Mouse (Mus musculus) embryonic facial prominence, embryonic 14.5 days (tissue): ENCODE measurements at regions not wholly inside any gene's neighbourhood (a gene's known extent, or its start where the extent isn't known, plus 50 kb on each side); places are given as distances from the start of the nearest gene placed in this dataset.

ENCODE experiments used
- ATAC-seq: fragments of 200-750 bp; cut with Nextera tagmentation; 2 replicates; pipeline ENCODE4 v1.8.0; 2017; ENCODE audit warnings: low read depth, moderate number of reproducible peaks, moderate TSS enrichment
- DNase-seq: peaks from one replicate; pipeline ENCODE4 v3.0.0-alpha.2; 2015; ENCODE audit warnings: low spot score
- H3K27ac ChIP-seq: fragments of 300-500 bp; sonication (generic); replicated peaks from 2 replicates; pipeline ENCODE4 v1.5.1; 2014; ENCODE audit warnings: low read depth, mild to moderate bottlenecking, low read length, moderate library complexity
- H3K27me3 ChIP-seq: fragments of 300-500 bp; sonication (generic); replicated peaks from 2 replicates; pipeline ENCODE4 v1.6.1; 2014; ENCODE audit warnings: low read length; ENCODE audit not compliant: control insufficient read depth, insufficient read depth
- H3K36me3 ChIP-seq: fragments of 300-500 bp; sonication (generic); 2 replicates; pipeline ENCODE4 v1.6.1; 2014; ENCODE audit warnings: low read length, mixed read lengths; ENCODE audit not compliant: control insufficient read depth, insufficient read depth
- H3K4me1 ChIP-seq: fragments of 300-500 bp; sonication (generic); 2 replicates; pipeline ENCODE4 v1.6.1; 2014; ENCODE audit warnings: antibody characterized with exemption, low read length; ENCODE audit not compliant: control insufficient read depth, insufficient read depth
- H3K4me2 ChIP-seq: fragments of 300-500 bp; sonication (generic); 2 replicates; pipeline ENCODE4 v1.6.1; 2014; ENCODE audit warnings: low read depth, mild to moderate bottlenecking, low read length, moderate library complexity, mixed read lengths
- H3K4me3 ChIP-seq: fragments of 300-500 bp; sonication (generic); 2 replicates; pipeline ENCODE4 v1.5.1; 2014; ENCODE audit warnings: low read depth, mild to moderate bottlenecking, low read length
- H3K9ac ChIP-seq: fragments of 300-500 bp; sonication (generic); 2 replicates; pipeline ENCODE4 v1.6.1; 2014; ENCODE audit warnings: low read depth, mild to moderate bottlenecking, low read length, moderate library complexity, mixed read lengths
- H3K9me3 ChIP-seq: fragments of 300-500 bp; sonication (generic); 2 replicates; pipeline ENCODE4 v1.6.1; 2016; ENCODE audit warnings: low read length; ENCODE audit not compliant: control insufficient read depth
- WGBS: fragments of 180-500 bp; shearing (Covaris S2); extraction: QIAGEN DNeasy Blood & Tissue Kit; methylation state at CpG from one replicate; pipeline ENCODE4 v1.1.7; 2014; 5-methylcytosine and 5-hydroxymethylcytosine counted together

GRCm38 (mm10) chr1:127087616-127088015, 117.2 kb upstream of the Mgat5 start:
- no peaks in the 10 kb centered on the region for H3K36me3 ChIP-seq
- no peak overlapping the region for H3K27ac ChIP-seq
- ATAC-seq (no peak), DNase-seq (no peak)
- no peaks in the 10 kb centered on the region for H3K9me3 ChIP-seq
- no peak overlapping the region for H3K4me2 ChIP-seq
- H3K9ac ChIP-seq = no peak overlapping the region
- H3K4me1 ChIP-seq = no peaks in the 10 kb centered on the region
- no peaks in the 10 kb centered on the region for H3K27me3 ChIP-seq
- no peak overlapping the region for H3K4me3 ChIP-seq

- DNase-seq = no peak
- Histone ChIP-seq H3K27me3 (no peaks in the 10 kb centered on the region), H3K4me3 (no peak overlapping the region), H3K4me2 (no peak overlapping the region), H3K36me3 (no peaks in the 10 kb centered on the region), H3K27ac (no peak overlapping the region), H3K9me3 (no peaks in the 10 kb centered on the region), H3K4me1 (no peaks in the 10 kb centered on the region), H3K9ac (no peak overlapping the region)
- ATAC-seq = no peak
- 78% methylated on average over 4 of the region's 4 CpGs for WGBS
Observed at GRCm38 (mm10) chr1:127085988-127086387, 118.8 kb upstream of the Mgat5 start.

- no peak overlapping the region for H3K4me3 ChIP-seq
Observed at GRCm38 (mm10) chr1:127083761-127084308, 121.0 kb upstream of the Mgat5 start.

GRCm38 (mm10) chr1:127079012-127079411, 125.8 kb upstream of the Mgat5 start:
- no peaks in the 10 kb centered on the region for H3K4me1 ChIP-seq
- no peaks in the 10 kb centered on the region for H3K36me3 ChIP-seq
- no peak overlapping the region for H3K27ac ChIP-seq
- ATAC-seq = no peak
- no peaks in the 10 kb centered on the region for H3K9me3 ChIP-seq
- H3K27me3 ChIP-seq = no peaks in the 10 kb centered on the region
- H3K4me2 ChIP-seq = no peak overlapping the region
- no peak overlapping the region for H3K9ac ChIP-seq
- no peak overlapping the region for H3K4me3 ChIP-seq
- DNase-seq = no peak
- 53% methylated on average over 4 of the region's 4 CpGs for WGBS

More at GRCm38 (mm10) chr1:127083761-127084308, 121.0 kb upstream of the Mgat5 start:
- 51% methylated on average over 3 of the region's 3 CpGs for WGBS
- Histone ChIP-seq H3K4me1 (no peaks in the 10 kb centered on the region), H3K27me3 (no peaks in the 10 kb centered on the region), H3K4me2 (no peak overlapping the region), H3K36me3 (no peaks in the 10 kb centered on the region), H3K9me3 (no peaks in the 10 kb centered on the region), H3K27ac (no peak overlapping the region), H3K9ac (no peak overlapping the region)
- ATAC-seq = no peak
- DNase-seq = no peak

GRCm38 (mm10) chr1:127062430-127062829, 142.4 kb upstream of the Mgat5 start:
- ATAC-seq = no peak
- no peak overlapping the region for H3K27ac ChIP-seq
- no peak overlapping the region for H3K4me3 ChIP-seq
- no peaks in the 10 kb centered on the region for H3K36me3 ChIP-seq
- WGBS = 80% methylated on average over 2 of the region's 2 CpGs
- no peak overlapping the region for H3K4me2 ChIP-seq
- H3K4me1 ChIP-seq = no peaks in the 10 kb centered on the region
- no peaks in the 10 kb centered on the region for H3K27me3 ChIP-seq
- no peak overlapping the region for H3K9ac ChIP-seq
- no peaks in the 10 kb centered on the region for H3K9me3 ChIP-seq
- DNase-seq = no peak

GRCm38 (mm10) chr1:127045711-127046420, 158.9 kb upstream of the Mgat5 start:
- WGBS = 77% methylated on average over 6 of the region's 6 CpGs
- ATAC-seq = no peak

GRCm38 (mm10) chr1:127034748-127035147, 170.1 kb upstream of the Mgat5 start:
- DNase-seq (no peak), ATAC-seq (no peak)
- Histone ChIP-seq H3K9ac (no peak overlapping the region), H3K4me1 (0 out of 2 replicates have a peak, but pooled peaks cover 2% of the 10 kb centered on the region), H3K4me3 (no peak overlapping the region), H3K36me3 (no peaks in the 10 kb centered on the region), H3K4me2 (no peak overlapping the region), H3K9me3 (no peaks in the 10 kb centered on the region), H3K27me3 (no peaks in the 10 kb centered on the region), H3K27ac (no peak overlapping the region)
- WGBS = 88% methylated on average over 2 of the region's 2 CpGs

More at GRCm38 (mm10) chr1:127045711-127046420, 158.9 kb upstream of the Mgat5 start:
- no peak overlapping the region for H3K4me3 ChIP-seq
- H3K36me3 ChIP-seq = no peaks in the 10 kb centered on the region
- H3K4me1 ChIP-seq = no peaks in the 10 kb centered on the region
- DNase-seq = no peak
- H3K27ac ChIP-seq = no peak overlapping the region
- no peaks in the 10 kb centered on the region for H3K9me3 ChIP-seq
- H3K9ac ChIP-seq = no peak overlapping the region
- H3K27me3 ChIP-seq = no peaks in the 10 kb centered on the region
- H3K4me2 ChIP-seq = no peak overlapping the region

- 17% methylated on average over 4 of the region's 4 CpGs for WGBS
- H3K4me2 ChIP-seq = no peak overlapping the region
- no peaks in the 10 kb centered on the region for H3K27me3 ChIP-seq
- H3K4me3 ChIP-seq = no peak overlapping the region
- no peaks in the 10 kb centered on the region for H3K36me3 ChIP-seq
- H3K27ac ChIP-seq = no peak overlapping the region
- ATAC-seq (no peak), DNase-seq (no peak)
- H3K9ac ChIP-seq = no peak overlapping the region
- H3K9me3 ChIP-seq = no peaks in the 10 kb centered on the region
- 0 out of 2 replicates have a peak, but pooled peaks cover 2% of the 10 kb centered on the region for H3K4me1 ChIP-seq
Observed at GRCm38 (mm10) chr1:127031563-127031962, 173.3 kb upstream of the Mgat5 start.
